Mouse (Mus musculus) hindbrain, embryonic 12.5 days (tissue): ENCODE data around the gene Mfsd10. TPM values are rescaled to one million over a fixed set of nuclear protein-coding genes. Genes with fewer than 3 reads are reported as not detected.
"Not testable (repeated sequence)": the region's sequence is repeated elsewhere in the genome, so short reads cannot be mapped to it uniquely, and the experiment has no call there.

Experiments
- ATAC-seq: fragments of 200-750 bp; cut with Nextera tagmentation; 2 replicates; pipeline ENCODE4 v1.8.0; 2017; ENCODE audit warnings: moderate TSS enrichment; ENCODE audit not compliant: low FRiP score
- H3K27ac ChIP-seq: fragments of 300-500 bp; sonication (generic); 2 replicates; pipeline ENCODE4 v1.5.1; 2016; ENCODE audit warnings: mild to moderate bottlenecking
- H3K27me3 ChIP-seq: fragments of 300-500 bp; sonication (generic); 2 replicates; pipeline ENCODE4 v1.6.1; 2016; ENCODE audit warnings: mild to moderate bottlenecking
- H3K36me3 ChIP-seq: fragments of 300-500 bp; sonication (generic); 2 replicates; pipeline ENCODE4 v1.6.1; 2016; ENCODE audit warnings: mild to moderate bottlenecking
- H3K4me1 ChIP-seq: fragments of 300-500 bp; sonication (generic); 2 replicates; pipeline ENCODE4 v1.6.1; 2016
- H3K4me2 ChIP-seq: fragments of 300-500 bp; sonication (generic); replicated peaks from 2 replicates; pipeline ENCODE4 v1.6.1; 2016; ENCODE audit warnings: mild to moderate bottlenecking
- H3K4me3 ChIP-seq: fragments of 300-500 bp; sonication (generic); 2 replicates; pipeline ENCODE4 v1.5.1; 2016; ENCODE audit warnings: mild to moderate bottlenecking
- H3K9ac ChIP-seq: fragments of 300-500 bp; sonication (generic); 2 replicates; pipeline ENCODE4 v1.6.1; 2016; ENCODE audit warnings: mild to moderate bottlenecking, moderate library complexity
- H3K9me3 ChIP-seq: fragments of 300-500 bp; sonication (generic); replicated peaks from 2 replicates; pipeline ENCODE4 v1.6.1; 2016; ENCODE audit warnings: mild to moderate bottlenecking
- WGBS: fragments of 180-500 bp; shearing (Covaris S2); methylation state at CpG from one replicate; pipeline ENCODE4 v1.1.7; 2016; 5-methylcytosine and 5-hydroxymethylcytosine counted together
- polyA plus RNA-seq: library from polyadenylated mRNA; unstranded; fragments of >200 nt; fragmentation: Nextera tagmentation; extraction: Ambion mirVana; gene quantifications from 2 replicates; pipeline ENCODE4 v1.2.1, GENCODE M21; 2016

Mfsd10 gene
- polyA plus RNA-seq, 1 experiment from 2014 or later, result 90.5 TPM

GRCm38 (mm10) chr5:34592224-34592623, 44.8 kb downstream of the Mfsd10 start:
- H3K9me3 ChIP-seq, H3K27me3 ChIP-seq, H3K4me2 ChIP-seq, H3K36me3 ChIP-seq, H3K27ac ChIP-seq, H3K4me3 ChIP-seq, ATAC-seq, H3K9ac ChIP-seq: not testable (repeated sequence)
- peaks cover 15% of the 10 kb centered on the region for H3K4me1 ChIP-seq
- WGBS, result 84% methylated on average over 5 of the region's 5 CpGs

- Histone ChIP-seq H3K4me1 (peaks cover 18% of the 10 kb centered on the region), H3K9ac (no peak overlapping the region), H3K4me2 (no peak overlapping the region), H3K36me3 (peaks cover 9% of the 10 kb centered on the region; the same call in 1 of the 2 replicates), H3K27ac (no peak overlapping the region), H3K4me3 (no peak overlapping the region), H3K27me3 (no peaks in the 10 kb centered on the region), H3K9me3 (no peaks in the 10 kb centered on the region)
- ATAC-seq, result no peak
- 30% methylated on average over 5 of the region's 5 CpGs for WGBS
These were observed 45.5 kb downstream of the Mfsd10 start for GRCm38 (mm10) chr5:34591388-34592004.

GRCm38 (mm10) chr5:34590702-34591101, 46.3 kb downstream of the Mfsd10 start:
- peaks cover 9% of the 10 kb centered on the region; the same call in 1 of the 2 replicates for H3K36me3 ChIP-seq
- H3K9ac ChIP-seq, result no peak overlapping the region
- H3K4me2 ChIP-seq, result no peak overlapping the region
- no peaks in the 10 kb centered on the region for H3K27me3 ChIP-seq
- no peak overlapping the region for H3K4me3 ChIP-seq
- ATAC-seq, result no peak
- 47% methylated on average over 4 of the region's 4 CpGs for WGBS
- H3K4me1 ChIP-seq, result peaks cover 18% of the 10 kb centered on the region
- no peak overlapping the region for H3K27ac ChIP-seq
- no peaks in the 10 kb centered on the region for H3K9me3 ChIP-seq

GRCm38 (mm10) chr5:34590059-34590458, 47.0 kb downstream of the Mfsd10 start:
- 13% methylated on average over 5 of the region's 5 CpGs for WGBS
- Histone ChIP-seq H3K4me1 (peaks cover 18% of the 10 kb centered on the region), H3K36me3 (peaks cover 9% of the 10 kb centered on the region; the same call in 1 of the 2 replicates), H3K4me3 (no peak overlapping the region), H3K4me2 (no peak overlapping the region), H3K27ac (no peak overlapping the region), H3K9ac (no peak overlapping the region), H3K9me3 (no peaks in the 10 kb centered on the region), H3K27me3 (no peaks in the 10 kb centered on the region)
- ATAC-seq, result no peak

- Histone ChIP-seq H3K27me3 (no peaks in the 10 kb centered on the region), H3K4me2 (no peak overlapping the region), H3K9me3 (no peaks in the 10 kb centered on the region), H3K4me1 (peaks cover 18% of the 10 kb centered on the region), H3K36me3 (peaks cover 7% of the 10 kb centered on the region; the same call in 1 of the 2 replicates), H3K9ac (no peak overlapping the region), H3K4me3 (no peak overlapping the region), H3K27ac (no peak overlapping the region)
- 90% methylated on average over 5 of the region's 5 CpGs for WGBS
- no peak for ATAC-seq
These were observed 49.1 kb downstream of the Mfsd10 start for GRCm38 (mm10) chr5:34587881-34588280.

GRCm38 (mm10) chr5:34585216-34585615, 51.8 kb downstream of the Mfsd10 start:
- Histone ChIP-seq H3K9ac (no peak overlapping the region), H3K4me3 (no peak overlapping the region), H3K9me3 (no peaks in the 10 kb centered on the region), H3K4me1 (peaks cover 17% of the 10 kb centered on the region), H3K36me3 (peaks cover 4% of the 10 kb centered on the region; the same call in 1 of the 2 replicates), H3K27ac (no peak overlapping the region), H3K4me2 (no peak overlapping the region), H3K27me3 (no peaks in the 10 kb centered on the region)
- 81% methylated on average over 5 of the region's 5 CpGs for WGBS
- no peak for ATAC-seq

Other genes with a start within 250 kb of the Mfsd10 start
- 7.1 and 8.6 TPM in 2 replicates for gene Tnip2, start 123.2 kb downstream of the Mfsd10 start, polyA plus RNA-seq
- gene Sh3bp2, start 111.4 kb downstream of the Mfsd10 start, polyA plus RNA-seq, result 17.5 and 17.8 TPM in 2 replicates
- 223 and 226 TPM in 2 replicates for gene Add1, start 63.5 kb downstream of the Mfsd10 start, polyA plus RNA-seq
- gene Nop14, start 22.9 kb upstream of the Mfsd10 start, polyA plus RNA-seq, result 25.1 and 26.0 TPM in 2 replicates
- gene Grk4, start 23.2 kb upstream of the Mfsd10 start, polyA plus RNA-seq, result 2.8 TPM in 2 replicates
- gene Htt, start 124.5 kb upstream of the Mfsd10 start, polyA plus RNA-seq, result 19.0 and 20.3 TPM in 2 replicates